Mouse (Mus musculus): Measurements from ENCODE around the gene Olfr1084. TPM values are rescaled to one million over a fixed set of nuclear protein-coding genes. Genes with fewer than 3 reads are reported as not detected.

The Olfr1084 gene
- polyA plus RNA-seq (2012) = not detected in 2 replicates

DNA sequence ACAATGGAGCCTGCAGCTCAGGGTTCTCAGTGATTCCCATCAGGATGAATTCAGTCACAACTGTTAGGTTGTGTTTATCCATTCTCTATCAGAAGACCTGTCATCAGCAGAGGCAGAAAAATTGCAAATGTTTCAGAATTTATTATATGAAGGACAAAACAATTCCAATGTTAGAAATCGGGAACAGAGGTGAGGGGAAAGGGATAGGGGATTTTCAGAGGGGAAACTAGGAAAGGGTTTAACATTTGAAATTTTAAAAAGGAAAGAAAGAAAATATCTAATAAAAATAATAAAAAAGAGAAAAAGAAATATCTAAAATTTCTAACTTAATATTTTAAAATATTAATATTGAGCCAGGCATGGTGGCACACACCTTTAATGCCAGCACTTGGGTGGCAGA lies at the start of gene Olfr1084:
TSS of gene Olfr1084 (minus strand) at position 101 of the 400 bp plus-strand sequence.

DNA sequence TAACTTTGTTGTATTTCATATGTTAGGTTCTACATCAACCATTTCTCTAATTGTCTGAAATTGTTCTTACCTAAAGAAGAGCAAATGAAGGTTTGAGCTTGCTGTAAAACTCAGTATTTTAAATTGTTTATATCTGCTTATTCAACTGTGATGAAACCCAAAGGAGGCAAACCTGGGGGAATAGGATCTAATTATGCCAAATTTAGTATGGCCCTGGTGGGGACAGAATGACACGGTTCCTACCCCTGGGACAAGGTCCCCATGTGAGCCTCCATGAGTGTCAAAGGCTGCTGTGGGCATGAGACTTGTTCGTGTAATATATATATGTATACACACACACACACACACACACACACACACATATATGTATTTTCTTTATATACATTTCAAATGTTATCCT lies 40.5 kb upstream of the Olfr1084 start, which contains the start of gene Olfr1086:
TSS of gene Olfr1086 (minus strand) at position 101 of the 400 bp plus-strand sequence.

DNA sequence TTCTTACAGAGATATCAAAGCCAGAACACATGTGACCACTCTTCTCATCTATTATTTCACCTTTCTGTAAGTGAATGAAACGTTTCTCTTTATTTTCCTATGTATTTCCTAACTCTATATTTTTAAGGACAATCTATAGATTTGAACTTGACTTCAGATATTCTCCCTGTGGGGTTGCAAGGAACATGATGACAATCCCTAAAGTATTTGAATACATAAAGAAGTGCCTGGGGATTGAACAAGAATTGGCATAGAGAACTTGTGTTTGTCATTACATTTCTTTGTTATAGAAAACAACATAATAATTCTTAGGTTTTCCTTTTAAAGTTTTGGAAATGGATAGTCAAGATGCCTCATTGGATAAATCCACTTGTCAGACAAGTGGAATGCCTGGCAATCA lies 22.4 kb upstream of the Olfr1084 start, which contains the start of gene Olfr1085:
TSS of gene Olfr1085 (minus strand) at position 101 of the 400 bp plus-strand sequence.

DNA sequence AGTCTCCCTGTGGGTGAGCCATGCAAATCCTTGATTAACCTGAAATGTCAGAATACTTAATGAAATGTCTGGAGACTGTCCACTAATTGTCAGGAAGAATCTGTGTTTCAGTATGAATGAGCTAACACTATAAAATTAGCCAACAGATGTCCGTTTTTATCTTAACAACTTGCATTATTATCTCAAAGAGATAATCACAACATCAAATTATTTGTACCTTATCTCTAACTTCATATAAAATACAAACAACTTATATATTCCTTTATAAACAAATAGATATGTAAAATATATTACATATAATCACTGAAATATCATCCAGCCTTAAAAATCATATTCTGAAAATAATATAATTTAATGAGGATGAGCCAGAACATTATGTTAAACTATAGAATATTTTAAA lies 40.7 kb downstream of the Olfr1084 start, which contains the start of gene Olfr1082:
TSS of gene Olfr1082 (minus strand) at position 101 of the 400 bp plus-strand sequence.

Other genes starting within 250 kb of the Olfr1084 start
- not detected in 2 replicates for gene Olfr1061, start 225.7 kb downstream of the Olfr1084 start, polyA plus RNA-seq (2012)
- gene Olfr1062, start 213.0 kb downstream of the Olfr1084 start, polyA plus RNA-seq (2012) = not detected in 2 replicates
- gene Olfr1065, start 189.1 kb downstream of the Olfr1084 start, polyA plus RNA-seq (2012) = not detected in 2 replicates
- not detected in 2 replicates for gene Olfr1066, start 183.5 kb downstream of the Olfr1084 start, polyA plus RNA-seq (2012)
- not detected in 2 replicates for gene Olfr228, start 152.3 kb downstream of the Olfr1084 start, polyA plus RNA-seq (2012)
- gene Olfr1076, start 131.3 kb downstream of the Olfr1084 start, polyA plus RNA-seq (2012) = not detected in 2 replicates
- gene Olfr1079, start 97.2 kb downstream of the Olfr1084 start, polyA plus RNA-seq (2012) = not detected in 2 replicates
- gene Olfr1080, start 81.5 kb downstream of the Olfr1084 start, polyA plus RNA-seq (2012) = not detected in 2 replicates
- not detected in 2 replicates for gene Olfr1082, start 40.8 kb downstream of the Olfr1084 start, polyA plus RNA-seq (2012)
- not detected in 2 replicates for gene Olfr1085, start 22.3 kb upstream of the Olfr1084 start, polyA plus RNA-seq (2012)
- not detected in 2 replicates for gene Olfr1086, start 40.4 kb upstream of the Olfr1084 start, polyA plus RNA-seq (2012)
- not detected in 2 replicates for gene Olfr1087, start 58.7 kb upstream of the Olfr1084 start, polyA plus RNA-seq (2012)
- not detected in 2 replicates for gene Olfr1089, start 94.0 kb upstream of the Olfr1084 start, polyA plus RNA-seq (2012)
- gene Olfr1090, start 119.3 kb upstream of the Olfr1084 start, polyA plus RNA-seq (2012) = not detected in 2 replicates
- not detected in 2 replicates for gene Olfr1093, start 142.8 kb upstream of the Olfr1084 start, polyA plus RNA-seq (2012)
- gene Olfr141, start 170.3 kb upstream of the Olfr1084 start, polyA plus RNA-seq (2012) = not detected in 2 replicates
- gene Olfr1094, start 184.9 kb upstream of the Olfr1084 start, polyA plus RNA-seq (2012) = not detected in 2 replicates
- not detected in 2 replicates for gene Olfr1095, start 212.0 kb upstream of the Olfr1084 start, polyA plus RNA-seq (2012)
- gene Gm13723, start 235.1 kb upstream of the Olfr1084 start, polyA plus RNA-seq (2012) = not detected in 2 replicates